Mouse (Mus musculus) cortical plate, adult 2 months (tissue): ENCODE results near the gene Hcn2.

Source experiments
- CTCF ChIP-seq: fragments of 200-500 bp; IDR thresholded peaks from 2 replicates; pipeline ENCODE4 v1.5.1; 2011; ENCODE audit warnings: mild to moderate bottlenecking, control low read depth, low read length; ENCODE audit not compliant: insufficient read depth; ENCODE audit errors: extremely low read depth
- POLR2A ChIP-seq: fragments of 200-500 bp; IDR thresholded peaks from 2 replicates; pipeline ENCODE4 v1.6.1; 2011; ENCODE audit warnings: mild to moderate bottlenecking, low read length, control low read depth; ENCODE audit not compliant: insufficient read depth; ENCODE audit errors: extremely low read depth

GRCm38 (mm10) chr10:79777103-79777531 lies 60.7 kb downstream of the Hcn2 start, which contains the start of gene Fstl3:
- TF ChIP-seq CTCF (no peak), POLR2A (no peak)
